Mouse (Mus musculus) retina, adult 2 months (tissue): Measurements from ENCODE around the gene Zfp541.

Experiments
- DNase-seq: peaks from one replicate; pipeline ENCODE4 v3.0.0-alpha.2; 2012; ENCODE audit warnings: low read depth, low spot score

The Zfp541 gene

GRCm38 (mm10) chr7:16061219-16062098 is at the start of gene Zfp541:
Zfp541 (plus strand) TSS chr7:16061814.
- DNase-seq: no peak

GRCm38 (mm10) chr7:16012576-16013263 is 48.9 kb upstream of the Zfp541 start:
- DNase-seq: no peak

DNA sequence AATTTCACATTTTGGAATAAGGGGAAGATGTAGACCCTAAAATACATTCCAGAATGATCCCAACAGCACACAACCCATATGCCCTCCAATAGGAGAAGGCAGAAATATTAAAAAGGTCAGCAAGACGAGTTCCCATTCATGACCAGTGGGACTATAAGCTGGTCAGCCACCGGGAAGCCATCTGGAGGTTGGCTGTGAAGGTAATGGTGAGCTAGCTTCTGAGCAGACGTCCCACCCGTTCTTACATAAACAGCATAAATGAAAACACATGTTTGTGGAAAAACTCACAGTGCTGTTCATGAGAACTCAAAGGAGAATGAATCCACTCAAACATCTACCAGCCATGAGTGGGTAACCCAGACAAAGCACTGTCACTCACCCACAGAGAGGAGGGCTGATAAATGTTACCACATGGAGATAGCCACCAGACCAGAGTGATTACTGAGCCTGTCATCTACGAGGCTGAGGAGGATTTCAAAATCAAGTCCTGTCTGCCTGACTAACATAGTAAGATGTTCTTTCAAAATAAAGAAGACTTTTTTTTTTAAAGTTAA is 47.8 kb upstream of the Zfp541 start:
- DNase-seq: no peak

DNA sequence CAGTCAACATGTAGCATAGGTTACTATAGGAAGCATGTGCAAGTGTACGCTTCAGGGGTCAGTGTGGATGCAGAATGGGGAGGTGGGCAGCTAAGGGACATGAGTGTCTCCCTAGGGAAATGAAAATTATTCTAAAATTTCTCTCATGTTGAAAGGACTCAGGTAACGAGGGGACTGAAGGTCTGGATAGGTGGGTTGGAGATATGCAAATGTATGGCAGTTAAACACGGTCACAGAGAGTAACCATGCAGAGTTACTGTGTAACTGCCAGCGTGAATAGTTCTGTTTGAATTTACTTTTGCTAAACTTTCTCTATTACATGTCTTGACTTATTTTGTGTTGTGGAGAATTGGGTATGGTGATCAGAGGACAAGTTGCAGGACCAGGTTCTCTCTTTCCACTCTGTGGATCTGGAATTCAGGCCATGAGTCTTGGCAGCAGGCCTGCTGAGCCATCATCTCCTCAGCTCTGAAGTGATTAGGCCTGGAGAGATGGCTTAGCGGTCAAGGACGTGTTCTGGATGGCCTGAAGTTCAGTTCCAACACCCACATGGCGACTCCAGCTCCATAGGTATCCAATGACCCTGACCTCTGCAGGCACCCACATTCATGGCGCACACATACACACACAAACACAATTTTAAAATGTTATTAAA is 47.0 kb upstream of the Zfp541 start:
- no peak for DNase-seq

DNA sequence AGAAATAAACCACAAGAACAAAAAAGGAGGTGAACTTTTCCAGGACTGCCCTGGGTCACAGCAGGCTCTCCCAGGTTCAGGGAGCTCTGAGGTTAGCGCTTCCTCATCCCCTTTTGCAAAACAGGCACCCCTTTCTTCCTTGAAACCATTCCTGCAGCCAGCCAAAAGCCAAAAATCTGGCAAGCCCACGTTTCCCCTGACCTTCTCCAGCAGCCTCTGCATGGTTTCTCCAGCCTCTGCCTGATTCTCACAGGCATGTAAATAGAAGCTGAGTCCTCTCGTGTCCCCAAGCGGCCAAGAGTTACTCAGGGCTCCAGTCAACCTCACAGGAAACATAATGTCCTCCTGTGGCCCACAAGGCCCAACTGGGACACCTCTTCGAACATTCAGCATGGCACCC is 46.2 kb upstream of the Zfp541 start:
- no peak for DNase-seq

GRCm38 (mm10) chr7:16018016-16018810 is 43.4 kb upstream of the Zfp541 start:
- no peak for DNase-seq

DNA sequence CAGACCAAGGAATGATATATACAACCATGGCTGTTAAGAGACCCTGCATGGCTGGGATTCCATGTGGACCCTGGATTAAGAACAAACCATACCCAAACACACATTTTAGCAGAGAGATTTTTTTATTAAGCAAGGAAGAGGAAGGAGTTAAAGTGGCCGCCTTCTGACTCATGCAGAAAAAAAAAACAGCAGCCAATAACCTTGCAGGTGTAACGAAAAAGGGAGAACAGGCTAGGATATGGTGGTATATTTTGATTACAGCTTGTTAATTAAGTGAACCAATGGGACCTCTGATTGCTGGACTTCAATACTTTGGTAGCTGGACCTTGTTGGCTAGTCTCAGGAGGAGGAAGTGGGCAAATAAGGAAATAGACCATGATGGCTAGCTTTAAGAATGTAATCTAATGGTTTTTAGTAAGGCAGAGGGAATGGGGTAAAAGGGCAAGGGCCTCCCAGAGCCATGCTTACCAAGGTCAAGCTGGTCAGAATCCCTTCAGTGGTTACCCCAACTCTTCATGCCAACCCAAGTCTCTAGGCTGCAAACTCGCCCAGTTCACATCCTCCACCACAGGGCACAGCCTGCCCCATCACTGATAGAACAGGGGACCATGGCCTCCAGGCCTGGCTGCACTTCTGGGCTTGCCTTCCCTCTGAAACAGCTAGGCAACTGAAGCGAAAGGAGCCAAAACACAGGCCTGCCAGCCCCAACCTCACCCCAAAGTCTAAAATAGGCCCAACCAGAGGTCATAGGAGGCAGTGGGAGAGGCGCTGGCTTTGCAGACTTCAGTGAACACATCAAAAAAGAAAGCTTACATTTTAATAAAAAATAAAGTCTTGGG is 42.1 kb upstream of the Zfp541 start:
- no peak for DNase-seq

DNA sequence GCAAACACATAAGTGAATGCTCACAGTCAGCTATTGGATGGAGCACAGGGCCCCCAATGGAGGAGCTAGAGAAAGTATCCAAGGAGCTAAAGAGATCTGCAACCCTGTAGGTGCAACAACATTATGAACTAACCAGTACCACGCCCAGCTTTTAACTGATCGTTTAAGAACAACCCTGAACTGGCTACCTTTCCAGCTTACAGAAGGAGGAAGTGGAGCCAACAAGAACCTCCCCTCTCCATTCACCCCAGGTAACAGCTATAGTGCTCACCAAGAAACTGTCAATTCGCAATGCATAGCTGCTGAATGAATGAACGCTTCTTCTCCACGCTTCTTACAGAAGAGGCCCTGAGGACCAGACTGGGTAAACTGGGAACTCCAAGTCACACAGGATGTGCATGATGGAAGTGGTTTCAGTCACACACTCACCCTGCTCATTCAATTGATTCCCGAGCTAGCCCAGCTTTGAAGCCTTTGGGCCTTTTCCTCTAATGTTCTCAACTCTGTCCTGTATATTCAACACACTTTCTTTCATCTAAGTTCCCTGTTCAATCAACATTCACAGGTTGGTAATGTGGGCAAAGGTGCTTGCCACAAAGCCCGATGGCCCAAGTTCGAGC is 36.9 kb upstream of the Zfp541 start:
- DNase-seq: no peak

- DNase-seq: no peak
These were observed 33.3 kb upstream of the Zfp541 start for GRCm38 (mm10) chr7:16028102-16028927.

GRCm38 (mm10) chr7:16031072-16031471 is 30.5 kb upstream of the Zfp541 start:
- DNase-seq: no peak

DNA sequence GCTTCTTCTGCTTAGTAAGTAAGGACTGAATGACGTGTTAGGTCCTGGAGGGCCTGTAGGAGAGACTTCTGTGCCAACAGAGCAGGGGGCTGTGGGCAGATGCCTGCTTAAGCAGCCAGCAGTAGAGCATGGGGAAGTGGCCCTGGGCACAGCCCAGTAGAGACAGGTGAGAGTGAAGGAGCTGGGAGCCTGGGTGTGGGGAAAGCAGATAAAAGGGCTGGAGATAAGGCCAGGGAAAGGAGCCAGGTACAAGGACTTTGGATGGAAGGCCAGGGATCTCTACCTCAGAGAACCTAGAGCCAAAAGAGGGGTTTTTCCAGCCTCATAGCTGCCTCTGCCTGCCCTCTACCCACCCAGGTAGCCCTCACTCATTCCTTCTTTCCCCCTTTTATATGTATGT is 28.6 kb upstream of the Zfp541 start:
- no peak for DNase-seq

- no peak for DNase-seq
These were observed 27.8 kb upstream of the Zfp541 start for GRCm38 (mm10) chr7:16033580-16034461.

DNA sequence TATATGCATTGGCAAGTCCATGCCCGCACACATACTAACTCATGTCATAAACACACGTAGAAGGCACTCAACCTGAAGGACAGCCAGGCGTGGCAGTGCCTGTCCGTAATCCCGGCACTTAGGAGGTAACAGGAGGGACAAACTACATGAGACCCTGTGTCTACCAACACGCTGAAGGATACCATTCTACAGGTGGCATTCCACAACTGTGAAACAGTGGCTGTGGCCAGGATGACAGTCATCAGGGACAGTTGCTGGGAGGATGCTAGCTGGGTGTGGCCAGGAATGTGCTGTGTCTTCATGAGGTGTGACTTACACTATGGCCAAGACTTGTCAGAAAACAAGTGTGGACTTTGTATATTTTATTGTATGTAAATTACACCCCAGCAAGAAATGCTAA is 24.6 kb upstream of the Zfp541 start:
- DNase-seq: no peak

DNA sequence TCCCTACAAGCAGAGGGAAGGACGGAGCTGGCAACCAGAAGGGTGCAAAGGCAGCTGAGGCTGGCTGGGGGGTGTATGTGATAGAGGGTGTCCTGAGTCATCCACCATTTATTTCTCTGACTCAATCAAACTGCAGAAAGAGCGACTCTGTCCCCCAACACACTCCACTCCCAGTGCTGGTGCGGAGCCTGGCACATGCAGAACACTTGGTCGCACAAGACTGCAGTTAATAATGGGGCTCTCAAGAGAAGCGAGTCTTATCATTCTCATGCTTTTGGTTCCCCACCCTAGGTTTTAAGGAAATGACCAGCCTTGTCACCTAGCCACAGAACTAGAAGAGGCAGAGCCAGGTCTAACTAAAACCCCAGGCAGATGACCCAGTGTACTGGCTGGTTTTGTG is 22.3 kb upstream of the Zfp541 start:
- no peak for DNase-seq

- no peak for DNase-seq
These were observed 20.4 kb upstream of the Zfp541 start for GRCm38 (mm10) chr7:16041208-16041607.

DNA sequence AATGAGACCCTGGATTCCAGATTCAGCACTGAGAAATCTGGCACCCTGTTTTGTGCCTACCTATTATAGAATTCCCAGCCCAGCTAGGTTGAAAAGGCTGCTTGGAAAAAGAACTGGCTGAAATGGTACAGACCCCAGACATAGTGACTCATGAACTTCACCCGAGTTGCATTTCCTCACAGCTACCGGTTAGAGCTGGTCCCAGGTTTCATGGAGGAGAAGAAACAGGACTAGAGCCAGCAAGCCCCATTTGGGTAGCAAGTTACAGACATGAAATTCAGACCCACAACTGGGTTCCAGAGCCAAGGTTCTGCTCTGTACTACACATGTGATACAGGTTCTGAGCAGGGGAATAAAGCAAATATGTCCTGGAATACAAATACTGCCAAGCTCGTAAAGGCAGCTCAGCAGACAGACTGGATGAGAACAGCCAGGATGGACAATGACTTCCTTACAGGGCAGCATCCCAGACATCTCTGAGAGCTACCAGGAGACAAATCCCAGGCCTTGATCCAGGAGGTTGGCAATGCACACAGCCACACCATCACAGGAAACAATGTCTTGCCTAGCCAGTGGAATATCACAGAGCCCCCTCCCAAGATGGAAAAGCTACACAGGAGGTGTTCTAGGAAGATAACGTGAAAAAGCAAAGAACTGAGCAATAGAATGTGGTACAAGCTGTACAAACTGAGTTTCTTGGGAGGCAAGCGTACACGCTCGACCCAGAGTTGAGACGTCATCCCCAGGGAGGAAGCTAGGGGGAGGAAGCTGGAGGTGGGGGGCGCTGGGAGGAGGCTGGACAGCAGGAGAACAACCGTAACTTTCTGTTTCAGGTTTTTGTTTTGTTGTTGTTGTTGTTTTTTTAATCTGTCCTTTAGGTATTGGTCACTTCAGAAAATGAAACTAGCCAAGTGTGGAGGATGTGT is 18.5 kb upstream of the Zfp541 start:
- no peak for DNase-seq

DNA sequence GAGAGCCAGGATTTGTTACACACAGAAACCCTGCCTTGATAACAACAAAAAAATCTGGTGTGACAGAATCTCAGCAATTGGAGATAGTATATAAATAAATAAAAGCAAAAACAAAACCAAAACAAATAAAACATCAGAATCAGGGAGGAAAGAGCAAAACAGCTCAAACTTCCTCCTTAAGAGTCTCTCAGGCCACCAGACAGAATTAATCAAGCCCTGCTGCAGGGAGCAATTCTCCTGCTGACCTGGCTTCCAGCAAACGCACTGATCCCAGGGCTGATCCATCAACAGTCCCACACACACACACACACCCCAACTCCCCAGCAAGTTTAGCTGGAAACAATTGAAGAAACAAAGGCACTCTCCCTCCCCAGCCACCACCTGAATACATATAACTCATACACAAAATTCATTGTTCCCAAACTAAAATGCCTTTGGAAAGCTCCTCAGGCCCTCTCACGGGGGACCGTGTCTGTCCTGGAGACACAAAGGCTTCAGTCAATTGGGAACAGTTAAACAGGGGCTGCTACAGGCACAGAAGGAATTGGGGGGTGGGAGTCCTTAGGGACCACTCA is 17.7 kb upstream of the Zfp541 start:
- DNase-seq: no peak
